ENCODE assay signal across 8 mouse cellular contexts in genomic region chr13:51101777-51102132, GRCm38 (mm10). TPM values are rescaled to one million over a fixed set of nuclear protein-coding genes. Genes with fewer than 3 reads are reported as not detected.
A peak's percentile ranks its signal among the peaks of the same experiment; 100 is the strongest.
DNase-seq lines count a peak whose midpoint lies in the region; ATAC-seq and TF ChIP-seq lines count a peak whose summit lies in the region.

No protein-coding gene starts in this region.

- TF ChIP-seq CTCF in lung, adult 2 months (IDR thresholded peaks at IDR 0.05; ENCODE audit: insufficient read depth, low read length), result no peak
- no peak for TF ChIP-seq CTCF in cortical plate, adult 2 months (IDR thresholded peaks at IDR 0.05; ENCODE audit: extremely low read depth, insufficient read depth, low read length)
- TF ChIP-seq CTCF in hindbrain, postnatal 0 days (IDR thresholded peaks at IDR 0.05; ENCODE audit: low read depth), result no peak

- no peaks in the 10 kb centered on the region for H3K36me3 ChIP-seq in hindbrain, postnatal 0 days (ENCODE audit: insufficient read depth, low read length)
- H3K36me3 ChIP-seq in myocyte (ENCODE audit: control insufficient read depth, insufficient read depth), result no peaks in the 10 kb centered on the region

- peak overlapping the region; percentile 99 for H3K9ac ChIP-seq in hindbrain, postnatal 0 days (replicated peaks; ENCODE audit: low read length)

- no peaks in the 10 kb centered on the region for H3K9me3 ChIP-seq in hindbrain, postnatal 0 days (ENCODE audit: low read length)

- TF ChIP-seq POLR2A in lung, adult 2 months (IDR thresholded peaks at IDR 0.05; ENCODE audit: borderline replicate concordance, extremely low read depth, low read depth, low read length), result no peak
- no peak for TF ChIP-seq POLR2A in cortical plate, adult 2 months (IDR thresholded peaks at IDR 0.05; ENCODE audit: extremely low read depth, insufficient read depth, low read length)
- TF ChIP-seq POLR2A in myocyte (IDR thresholded peaks at IDR 0.05; ENCODE audit: insufficient read length, low read depth), result no peak

- peaks cover 56% of the 10 kb centered on the region for H3K79me2 ChIP-seq in myocyte (ENCODE audit: control insufficient read depth, insufficient read depth)

- no peak for DNase-seq in lung, adult 2 months
- no peak for DNase-seq in lung, postnatal 14 days
- peak; percentile 33 for DNase-seq in hindbrain, postnatal 0 days (ENCODE audit: low spot score)
- no peak for DNase-seq in adrenal gland, postnatal 4 days (ENCODE audit: low spot score in 2 of 2)
- DNase-seq in spleen, postnatal 4 days (ENCODE audit: low spot score in 2 of 2), result no peak
- DNase-seq in B cell, adult 2 months, result no peak

- H3K4me1 ChIP-seq in lung, adult 2 months (ENCODE audit: control insufficient read depth, insufficient read depth, low read length), result peaks cover 5% of the 10 kb centered on the region; the same call in 1 of the 2 replicates
- no peaks in the 10 kb centered on the region; the same call in 1 of the 2 replicates for H3K4me1 ChIP-seq in cortical plate, adult 2 months (ENCODE audit: control insufficient read depth, insufficient read depth, low read length)
- H3K4me1 ChIP-seq in hindbrain, postnatal 0 days (ENCODE audit: insufficient read depth, low read length), result peaks cover 12% of the 10 kb centered on the region

- 7% methylated on average over 11 of the region's 11 CpGs for WGBS in lung, adult 2 months
- 25% methylated on average over 11 of the region's 11 CpGs for WGBS in hindbrain, postnatal 0 days

- no peaks in the 10 kb centered on the region for H3K27me3 ChIP-seq in hindbrain, postnatal 0 days (ENCODE audit: insufficient read depth, low read length)
- H3K27me3 ChIP-seq in myocyte (ENCODE audit: control insufficient read depth, insufficient read depth, insufficient read length), result no peaks in the 10 kb centered on the region

- H3K27ac ChIP-seq in cortical plate, adult 2 months (ENCODE audit: insufficient read depth, low read length), result peak overlapping the region; percentile 60; the same call in 1 of the 2 replicates
- peak overlapping the region; percentile 98 for H3K27ac ChIP-seq in hindbrain, postnatal 0 days

- no peak for ATAC-seq in hindbrain, postnatal 0 days

- peak overlapping the region; percentile 64 for H3ac ChIP-seq in myocyte (ENCODE audit: control insufficient read depth, insufficient read length)

- H3K4me2 ChIP-seq in hindbrain, postnatal 0 days (ENCODE audit: low read depth, low read length), result peak overlapping the region; percentile 94
- H3K4me2 ChIP-seq in myocyte (ENCODE audit: low read depth), result peak overlapping the region; percentile 78

- peak overlapping the region; percentile 86 for H3K4me3 ChIP-seq in lung, adult 2 months (replicated peaks; ENCODE audit: extremely low read depth, low read depth, low read length)
- peak overlapping the region; percentile 92 for H3K4me3 ChIP-seq in cortical plate, adult 2 months (ENCODE audit: insufficient read depth, low read length)
- peak overlapping the region; percentile 92 for H3K4me3 ChIP-seq in hindbrain, postnatal 0 days (ENCODE audit: low read length)
- peak overlapping the region; percentile 46 for H3K4me3 ChIP-seq in myocyte

TF ChIP-seq in myocyte, 11 proteins besides CTCF, POLR2A, EP300 and RAD21:
- TF ChIP-seq TCF3 (IDR thresholded peaks at IDR 0.05; ENCODE audit: insufficient read length, low read depth) (no peak), MAX (IDR thresholded peaks at IDR 0.05; ENCODE audit: low read depth) (no peak), E2F4 (IDR thresholded peaks at IDR 0.05; ENCODE audit: insufficient read depth) (no peak), USF1 (IDR thresholded peaks at IDR 0.05; ENCODE audit: low read depth) (no peak), MYOG (IDR thresholded peaks at IDR 0.05; ENCODE audit: control insufficient read depth in 1 of 3, insufficient read depth in 1 of 3, insufficient read length in 2 of 3, low read depth in 2 of 3) (no peak), MYOD1 (IDR thresholded peaks at IDR 0.05; ENCODE audit: control insufficient read depth in 1 of 3, insufficient read length in 2 of 3, low read depth in 2 of 3) (no peak), POLR2AphosphoS2 (IDR thresholded peaks at IDR 0.05; ENCODE audit: insufficient read length, low read depth) (no peak), REST (IDR thresholded peaks at IDR 0.05; ENCODE audit: insufficient read depth, insufficient read length) (no peak), SRF (IDR thresholded peaks at IDR 0.05; ENCODE audit: control insufficient read depth, insufficient read length, low read depth) (no peak), TCF12 (IDR thresholded peaks at IDR 0.05; ENCODE audit: insufficient read depth, poor library complexity, severe bottlenecking) (no peak), CEBPB (IDR thresholded peaks at IDR 0.05; ENCODE audit: insufficient read depth, poor library complexity, severe bottlenecking) (no peak)

RNA-seq across cellular contexts. Expression of gene Spin1, which starts 1.1 kb away (rescaled TPM):
- polyA plus RNA-seq in lung, adult 2 months (2012; rRNA removed), result 16.5 and 25.5 TPM in 2 replicates
- polyA plus RNA-seq in cortical plate, adult 2 months (2012; rRNA removed), result 89.9 and 95.5 TPM in 2 replicates
- 174 and 188 TPM in 2 replicates for total RNA-seq in hindbrain, postnatal 0 days (2014; rRNA removed)
- polyA plus RNA-seq in hindbrain, postnatal 0 days (2015; fragmentation: Nextera tagmentation; extraction: Ambion mirVana), result 127 and 131 TPM in 2 replicates
- polyA plus RNA-seq in myocyte (2012; fragmentation: generic; extraction: Trizol), result 18.3 TPM
- 100 to 1,000 TPM; 104 to 105 TPM for total RNA-seq in adrenal gland, postnatal 4 days (2021)
